Mouse (Mus musculus): ENCODE results near the gene Adck2. TPM values are rescaled to one million over a fixed set of nuclear protein-coding genes. Genes with fewer than 3 reads are reported as not detected.

Adck2 gene
- polyA plus RNA-seq (2014; fragmentation: Nextera tagmentation; extraction: Ambion mirVana), result 28.1 and 29.5 TPM in 2 replicates

DNA sequence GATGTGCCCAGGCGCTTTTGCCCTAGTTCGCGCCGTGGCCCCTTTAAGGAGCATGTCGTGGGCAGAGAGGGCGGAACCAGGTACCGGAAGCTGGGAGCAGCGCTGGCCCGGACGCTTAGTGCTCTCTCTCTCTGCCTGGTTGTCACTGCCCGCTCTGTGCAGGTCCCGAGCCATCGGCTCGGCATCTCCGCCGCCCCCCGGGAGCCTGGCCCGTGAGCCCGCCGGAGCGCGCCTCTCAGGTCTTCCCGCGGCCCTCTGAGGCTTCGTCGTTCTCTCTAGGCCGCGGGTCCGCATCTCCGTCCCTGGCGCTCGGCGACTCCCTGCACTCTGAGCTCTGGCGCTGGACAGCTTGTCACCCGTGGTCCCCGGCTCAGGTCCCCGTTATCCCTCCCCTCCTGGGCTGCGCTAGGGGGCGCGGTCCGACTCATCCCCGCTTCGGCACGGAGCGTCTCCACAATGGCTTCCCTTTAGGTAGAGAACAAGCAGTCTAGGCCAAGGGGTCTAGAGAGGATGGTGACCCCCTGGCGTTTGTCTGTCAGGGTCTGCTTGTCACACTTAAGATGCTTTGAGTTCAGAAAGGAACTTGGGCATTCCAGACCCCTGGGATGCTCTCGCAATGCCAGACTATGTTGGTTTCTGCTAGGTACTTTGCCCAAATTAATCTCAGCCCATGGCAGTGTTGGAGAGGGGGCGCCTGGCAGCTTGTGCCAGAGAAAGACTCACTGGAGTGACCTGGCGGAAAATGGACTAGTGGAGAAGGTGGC, at the start of gene Adck2:
TSS of gene Adck2 (plus strand) at position 83 of the 764 bp plus-strand sequence.
- Histone ChIP-seq H3K27me3 (ENCODE audit: control insufficient read depth, insufficient read depth, low read length) (no peaks in the 10 kb centered on the region), H3K4me1 (ENCODE audit: control insufficient read depth, insufficient read depth, low read length) (peaks cover 8% of the 10 kb centered on the region), H3K4me2 (replicated peaks; ENCODE audit: low read depth, low read length) (peak within 1 kb of the TSS; percentile 88), H3K27ac (ENCODE audit: low read length) (peak within 1 kb of the TSS; percentile 89), H3K4me3 (ENCODE audit: low read depth, low read length) (peak within 1 kb of the TSS; percentile 87), H3K9me3 (ENCODE audit: control insufficient read depth, low read depth, low read length) (no peaks in the 10 kb centered on the region), H3K36me3 (ENCODE audit: control insufficient read depth, insufficient read depth, low read length) (peaks cover 12% of the 10 kb centered on the region; the same call in 1 of the 2 replicates), H3K9ac (replicated peaks; ENCODE audit: low read depth, low read length) (peak within 1 kb of the TSS; percentile 76)
- WGBS, result under 1% methylated on average over 47 of the region's 49 CpGs
- ATAC-seq (ENCODE audit: insufficient number of reproducible peaks, insufficient read depth, low FRiP score, low read depth), result peak; percentile 94

DNA sequence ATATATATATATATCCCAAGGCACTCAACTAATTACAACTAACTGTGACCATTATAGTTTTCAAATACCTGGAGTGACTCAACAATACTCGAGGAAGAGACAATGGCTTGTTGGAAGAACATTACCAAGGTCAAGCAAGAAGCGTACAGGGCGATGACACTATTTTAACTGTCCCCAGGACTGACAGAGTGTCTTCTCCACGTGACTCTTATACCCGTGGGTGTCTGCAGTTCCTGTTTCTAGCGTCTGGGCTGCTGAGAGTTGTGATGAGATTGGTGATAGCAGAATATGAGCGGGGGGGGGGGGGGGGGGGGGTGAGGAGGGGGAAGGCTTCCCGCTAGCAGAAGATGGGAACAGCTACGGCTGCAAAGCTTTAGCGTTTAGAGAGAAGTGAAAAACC, 46.9 kb upstream of the Adck2 start:
- Histone ChIP-seq H3K36me3 (ENCODE audit: control insufficient read depth, insufficient read depth, low read length) (peaks cover 9% of the 10 kb centered on the region), H3K27ac (ENCODE audit: low read length) (no peak overlapping the region), H3K4me2 (replicated peaks; ENCODE audit: low read depth, low read length) (no peak overlapping the region), H3K9ac (replicated peaks; ENCODE audit: low read depth, low read length) (no peak overlapping the region), H3K9me3 (ENCODE audit: control insufficient read depth, low read depth, low read length) (no peaks in the 10 kb centered on the region), H3K4me3 (ENCODE audit: low read depth, low read length) (no peak overlapping the region), H3K4me1 (ENCODE audit: control insufficient read depth, insufficient read depth, low read length) (peaks cover 14% of the 10 kb centered on the region), H3K27me3 (ENCODE audit: control insufficient read depth, insufficient read depth, low read length) (no peaks in the 10 kb centered on the region)
- WGBS, result 82% methylated on average over 9 of the region's 10 CpGs
- ATAC-seq (ENCODE audit: insufficient number of reproducible peaks, insufficient read depth, low FRiP score, low read depth), result no peak

DNA sequence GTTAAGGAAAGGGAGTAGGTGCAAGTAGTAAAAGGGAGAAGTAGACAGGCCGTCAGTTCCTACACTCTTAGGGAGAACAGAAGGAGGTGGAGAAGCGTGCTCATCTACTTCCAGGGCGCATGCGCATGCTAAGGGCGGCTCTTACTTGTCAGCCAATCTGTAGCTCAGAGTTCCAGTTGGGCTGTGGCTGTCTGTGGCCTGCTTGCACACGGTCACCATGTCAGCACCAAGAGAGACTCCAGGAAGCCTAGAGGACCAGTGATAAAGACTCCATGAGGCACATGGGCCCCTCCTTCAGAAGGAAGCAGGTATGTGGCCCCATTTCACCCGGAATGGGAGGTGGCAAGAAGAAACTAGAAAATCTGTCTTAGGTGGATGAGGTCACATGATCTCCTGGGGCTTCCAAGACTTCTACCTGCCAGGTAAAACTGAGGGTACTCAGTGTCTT, 46.3 kb upstream of the Adck2 start:
- Histone ChIP-seq H3K9ac (replicated peaks; ENCODE audit: low read depth, low read length) (no peak overlapping the region), H3K27ac (ENCODE audit: low read length) (no peak overlapping the region), H3K4me3 (ENCODE audit: low read depth, low read length) (no peak overlapping the region), H3K4me2 (replicated peaks; ENCODE audit: low read depth, low read length) (no peak overlapping the region), H3K9me3 (ENCODE audit: control insufficient read depth, low read depth, low read length) (no peaks in the 10 kb centered on the region), H3K36me3 (ENCODE audit: control insufficient read depth, insufficient read depth, low read length) (peaks cover 4% of the 10 kb centered on the region), H3K27me3 (ENCODE audit: control insufficient read depth, insufficient read depth, low read length) (no peaks in the 10 kb centered on the region), H3K4me1 (ENCODE audit: control insufficient read depth, insufficient read depth, low read length) (peaks cover 14% of the 10 kb centered on the region)
- ATAC-seq (ENCODE audit: insufficient number of reproducible peaks, insufficient read depth, low FRiP score, low read depth), result no peak
- 85% methylated on average over 7 of the region's 7 CpGs for WGBS

- no peak overlapping the region for H3K4me2 ChIP-seq (replicated peaks; ENCODE audit: low read depth, low read length)
- ATAC-seq (ENCODE audit: insufficient number of reproducible peaks, insufficient read depth, low FRiP score, low read depth), result no peak
- WGBS, result 72% methylated on average over 4 of the region's 4 CpGs
- H3K27me3 ChIP-seq (ENCODE audit: control insufficient read depth, insufficient read depth, low read length), result no peaks in the 10 kb centered on the region
- H3K4me1 ChIP-seq (ENCODE audit: control insufficient read depth, insufficient read depth, low read length), result peaks cover 14% of the 10 kb centered on the region
- H3K4me3 ChIP-seq (ENCODE audit: low read depth, low read length), result no peak overlapping the region
- H3K27ac ChIP-seq (ENCODE audit: low read length), result 0 out of 2 replicates have a peak overlapping the region, but pooled peaks have one; percentile 30
- H3K9me3 ChIP-seq (ENCODE audit: control insufficient read depth, low read depth, low read length), result no peaks in the 10 kb centered on the region
- no peak overlapping the region for H3K9ac ChIP-seq (replicated peaks; ENCODE audit: low read depth, low read length)
- peaks cover 4% of the 10 kb centered on the region for H3K36me3 ChIP-seq (ENCODE audit: control insufficient read depth, insufficient read depth, low read length)
These were observed 45.9 kb upstream of the Adck2 start for GRCm38 (mm10) chr6:39527811-39528210.

DNA sequence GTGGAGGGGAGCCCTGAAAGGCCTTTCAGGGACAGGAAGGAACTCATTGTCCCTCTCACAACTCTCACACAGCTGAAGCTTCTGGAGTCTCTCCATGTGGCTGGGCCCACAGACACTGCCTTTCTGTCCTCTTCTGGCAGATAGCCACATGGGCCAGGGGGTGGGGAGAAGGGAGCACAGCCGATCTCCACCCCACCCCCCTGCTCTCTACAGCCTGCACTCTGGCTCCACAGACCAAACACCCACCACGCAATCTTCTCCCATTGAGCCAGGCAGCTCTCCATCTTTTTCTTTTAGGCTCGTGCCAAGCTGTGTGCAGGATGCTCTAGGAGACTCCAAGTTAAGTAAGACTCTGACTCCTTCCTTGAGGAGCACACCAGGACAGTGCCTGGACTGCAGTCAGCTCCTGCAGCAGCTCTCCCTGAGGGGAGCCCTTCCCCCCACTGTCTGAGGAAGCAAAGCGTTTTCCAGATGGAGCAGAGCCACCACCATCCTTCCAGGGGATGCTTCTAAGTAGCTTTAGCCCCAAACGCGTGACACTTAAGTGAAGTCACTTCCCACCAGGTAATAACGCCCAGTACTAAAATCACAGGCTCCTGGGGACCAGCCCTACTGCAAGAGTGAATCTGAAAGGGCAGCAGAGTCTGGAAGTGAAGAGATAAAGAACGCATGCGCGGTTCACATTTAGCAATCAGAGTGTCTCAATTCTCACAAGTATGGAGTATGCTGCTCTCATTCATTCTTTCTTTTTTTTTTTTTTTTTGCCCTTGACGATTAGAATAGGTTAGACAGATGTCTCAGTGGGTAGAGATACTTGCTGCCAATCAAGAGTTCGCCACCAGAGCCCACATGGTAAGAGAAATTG, 44.8 kb upstream of the Adck2 start:
- ATAC-seq (ENCODE audit: insufficient number of reproducible peaks, insufficient read depth, low FRiP score, low read depth), result peak; percentile 78; the same call in 1 of the 2 replicates
- Histone ChIP-seq H3K9ac (replicated peaks; ENCODE audit: low read depth, low read length) (no peak overlapping the region), H3K4me3 (ENCODE audit: low read depth, low read length) (no peak overlapping the region), H3K27me3 (ENCODE audit: control insufficient read depth, insufficient read depth, low read length) (no peaks in the 10 kb centered on the region), H3K36me3 (ENCODE audit: control insufficient read depth, insufficient read depth, low read length) (no peaks in the 10 kb centered on the region), H3K9me3 (ENCODE audit: control insufficient read depth, low read depth, low read length) (no peaks in the 10 kb centered on the region), H3K4me2 (replicated peaks; ENCODE audit: low read depth, low read length) (peak overlapping the region; percentile 4; the same call in 1 of the 2 replicates), H3K4me1 (ENCODE audit: control insufficient read depth, insufficient read depth, low read length) (peaks cover 14% of the 10 kb centered on the region), H3K27ac (ENCODE audit: low read length) (peak overlapping the region; percentile 76; the same call in 1 of the 2 replicates)
- 36% methylated on average over 12 of the region's 12 CpGs for WGBS

- ATAC-seq (ENCODE audit: insufficient number of reproducible peaks, insufficient read depth, low FRiP score, low read depth), result no peak
- Histone ChIP-seq H3K9ac (replicated peaks; ENCODE audit: low read depth, low read length) (no peak overlapping the region), H3K4me2 (replicated peaks; ENCODE audit: low read depth, low read length) (no peak overlapping the region), H3K36me3 (ENCODE audit: control insufficient read depth, insufficient read depth, low read length) (no peaks in the 10 kb centered on the region), H3K27me3 (ENCODE audit: control insufficient read depth, insufficient read depth, low read length) (no peaks in the 10 kb centered on the region), H3K27ac (ENCODE audit: low read length) (no peak overlapping the region), H3K4me1 (ENCODE audit: control insufficient read depth, insufficient read depth, low read length) (peaks cover 18% of the 10 kb centered on the region), H3K9me3 (ENCODE audit: control insufficient read depth, low read depth, low read length) (no peaks in the 10 kb centered on the region), H3K4me3 (ENCODE audit: low read depth, low read length) (no peak overlapping the region)
These were observed 38.7 kb upstream of the Adck2 start for GRCm38 (mm10) chr6:39534944-39535343.

GRCm38 (mm10) chr6:39536621-39537020, 37.1 kb upstream of the Adck2 start:
- Histone ChIP-seq H3K9ac (replicated peaks; ENCODE audit: low read depth, low read length) (no peak overlapping the region), H3K36me3 (ENCODE audit: control insufficient read depth, insufficient read depth, low read length) (no peaks in the 10 kb centered on the region), H3K27ac (ENCODE audit: low read length) (no peak overlapping the region), H3K4me2 (replicated peaks; ENCODE audit: low read depth, low read length) (no peak overlapping the region), H3K9me3 (ENCODE audit: control insufficient read depth, low read depth, low read length) (no peaks in the 10 kb centered on the region), H3K27me3 (ENCODE audit: control insufficient read depth, insufficient read depth, low read length) (no peaks in the 10 kb centered on the region), H3K4me1 (ENCODE audit: control insufficient read depth, insufficient read depth, low read length) (peaks cover 29% of the 10 kb centered on the region), H3K4me3 (ENCODE audit: low read depth, low read length) (no peak overlapping the region)
- ATAC-seq (ENCODE audit: insufficient number of reproducible peaks, insufficient read depth, low FRiP score, low read depth), result no peak
- 31% methylated on average over 1 of the region's 1 CpGs for WGBS

GRCm38 (mm10) chr6:39537276-39537675, 36.4 kb upstream of the Adck2 start:
- Histone ChIP-seq H3K36me3 (ENCODE audit: control insufficient read depth, insufficient read depth, low read length) (no peaks in the 10 kb centered on the region), H3K9me3 (ENCODE audit: control insufficient read depth, low read depth, low read length) (no peaks in the 10 kb centered on the region), H3K4me1 (ENCODE audit: control insufficient read depth, insufficient read depth, low read length) (peaks cover 32% of the 10 kb centered on the region), H3K4me3 (ENCODE audit: low read depth, low read length) (no peak overlapping the region), H3K4me2 (replicated peaks; ENCODE audit: low read depth, low read length) (no peak overlapping the region), H3K9ac (replicated peaks; ENCODE audit: low read depth, low read length) (no peak overlapping the region), H3K27me3 (ENCODE audit: control insufficient read depth, insufficient read depth, low read length) (no peaks in the 10 kb centered on the region), H3K27ac (ENCODE audit: low read length) (no peak overlapping the region)
- WGBS, result 96% methylated on average over 5 of the region's 5 CpGs
- no peak for ATAC-seq (ENCODE audit: insufficient number of reproducible peaks, insufficient read depth, low FRiP score, low read depth)

All from stomach, embryonic 14.5 days (tissue).